Mouse (Mus musculus) adrenal gland, adult 8-10 months (tissue): ENCODE measurements at regions not wholly inside any gene's neighbourhood (a gene's known extent, or its start where the extent isn't known, plus 50 kb on each side); places are given as distances from the start of the nearest gene placed in this dataset.

Source experiments
- DNase-seq: peaks from one replicate; pipeline ENCODE4 v3.0.0; 2022

- DNase-seq: no peak
These were observed 163.9 kb upstream of the Dkk2 start for GRCm38 (mm10) chr3:131921161-131921560.

GRCm38 (mm10) chr3:131922733-131923132 is 162.4 kb upstream of the Dkk2 start:
- no peak for DNase-seq

- no peak for DNase-seq
These were observed 144.2 kb upstream of the Dkk2 start for GRCm38 (mm10) chr3:131940896-131941295.

- DNase-seq: no peak
These were observed 142.9 kb upstream of the Dkk2 start for GRCm38 (mm10) chr3:131941961-131942753.

GRCm38 (mm10) chr3:131943436-131943835 is 141.7 kb upstream of the Dkk2 start:
- no peak for DNase-seq

GRCm38 (mm10) chr3:131955771-131956170 is 129.3 kb upstream of the Dkk2 start:
- DNase-seq: no peak

GRCm38 (mm10) chr3:131960636-131961035 is 124.5 kb upstream of the Dkk2 start:
- DNase-seq: no peak

- DNase-seq: no peak
These were observed 123.5 kb upstream of the Dkk2 start for GRCm38 (mm10) chr3:131961571-131961970.

GRCm38 (mm10) chr3:131962870-131963269 is 122.2 kb upstream of the Dkk2 start:
- DNase-seq: no peak

- no peak for DNase-seq
These were observed 120.1 kb upstream of the Dkk2 start for GRCm38 (mm10) chr3:131964952-131965351.

- DNase-seq: no peak
These were observed 119.5 kb upstream of the Dkk2 start for GRCm38 (mm10) chr3:131965456-131966160.

GRCm38 (mm10) chr3:131967288-131967687 is 117.8 kb upstream of the Dkk2 start:
- no peak for DNase-seq

GRCm38 (mm10) chr3:131970827-131971226 is 114.3 kb upstream of the Dkk2 start:
- no peak for DNase-seq

- DNase-seq: peak; percentile 24
These were observed 109.0 kb upstream of the Dkk2 start for GRCm38 (mm10) chr3:131975940-131976628.

- DNase-seq: no peak
These were observed 101.8 kb upstream of the Dkk2 start for GRCm38 (mm10) chr3:131983292-131983691.

GRCm38 (mm10) chr3:131998838-131999613 is 86.1 kb upstream of the Dkk2 start:
- no peak for DNase-seq

GRCm38 (mm10) chr3:132006191-132006590 is 78.9 kb upstream of the Dkk2 start:
- no peak for DNase-seq

- DNase-seq: no peak
These were observed 78.2 kb upstream of the Dkk2 start for GRCm38 (mm10) chr3:132006912-132007311.

GRCm38 (mm10) chr3:132007356-132007755 is 77.7 kb upstream of the Dkk2 start:
- DNase-seq: no peak

GRCm38 (mm10) chr3:132015205-132015604 is 69.9 kb upstream of the Dkk2 start:
- no peak for DNase-seq

GRCm38 (mm10) chr3:132017485-132018261 is 67.4 kb upstream of the Dkk2 start:
- DNase-seq: no peak

- DNase-seq: no peak
These were observed 66.6 kb upstream of the Dkk2 start for GRCm38 (mm10) chr3:132018505-132018904.
